Mouse (Mus musculus): ENCODE data around the gene Rab25. TPM values are rescaled to one million over a fixed set of nuclear protein-coding genes. Genes with fewer than 3 reads are reported as not detected.

The Rab25 gene
- total RNA-seq, 2 experiments from 2014 or later, result 0.26 TPM; not detected in 1

DNA sequence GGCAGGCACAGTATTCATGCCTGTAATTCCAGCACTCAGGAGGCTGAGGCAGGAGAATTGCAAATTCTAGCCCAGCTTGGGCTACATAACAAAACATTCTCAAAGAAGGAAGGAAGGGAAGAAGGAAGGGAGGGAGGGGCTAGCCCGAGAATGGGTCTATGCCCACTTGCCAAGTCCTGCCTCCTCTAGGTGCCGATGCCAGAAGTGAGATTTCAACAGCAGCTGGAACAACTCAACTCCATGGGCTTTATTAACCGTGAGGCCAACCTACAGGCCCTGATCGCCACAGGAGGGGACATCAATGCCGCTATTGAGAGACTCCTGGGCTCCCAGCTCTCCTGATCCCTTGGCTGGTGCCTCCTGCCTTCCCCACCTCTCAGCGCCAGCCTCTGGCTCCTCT lies 19.8 kb upstream of the Rab25 start:
- DNase-seq, result peak in 1 of 2 experiments; percentile 41

DNA sequence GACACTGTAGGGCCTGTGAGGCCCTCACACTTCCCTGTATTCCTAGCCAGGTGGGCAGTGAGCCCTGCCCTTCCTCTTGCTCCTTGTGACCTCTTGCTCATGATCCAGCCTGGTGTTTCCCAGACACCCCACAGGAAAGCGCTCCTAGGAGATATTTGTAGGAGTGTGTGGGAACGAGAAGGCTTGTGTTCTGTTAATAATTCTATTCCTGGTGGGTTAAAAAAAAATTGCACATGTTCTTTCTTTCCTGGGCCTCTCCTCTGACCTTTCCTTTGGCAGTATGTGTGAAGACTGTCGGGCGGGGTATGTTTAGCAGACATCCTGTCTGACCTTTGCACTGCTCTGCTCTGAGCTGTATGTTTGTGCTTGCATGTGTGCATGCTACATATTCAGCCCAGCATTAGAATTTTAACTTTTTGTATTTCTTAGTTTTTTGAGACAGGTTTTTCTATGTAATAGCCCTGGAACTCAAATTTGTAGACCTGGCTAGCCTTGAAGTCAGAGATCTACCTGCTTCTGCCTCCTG lies 18.5 kb upstream of the Rab25 start:
- no peak for DNase-seq

- peak; percentile 54 to 57 for DNase-seq
Observed at GRCm38 (mm10) chr3:88566116-88566515, 18.0 kb upstream of the Rab25 start.

DNA sequence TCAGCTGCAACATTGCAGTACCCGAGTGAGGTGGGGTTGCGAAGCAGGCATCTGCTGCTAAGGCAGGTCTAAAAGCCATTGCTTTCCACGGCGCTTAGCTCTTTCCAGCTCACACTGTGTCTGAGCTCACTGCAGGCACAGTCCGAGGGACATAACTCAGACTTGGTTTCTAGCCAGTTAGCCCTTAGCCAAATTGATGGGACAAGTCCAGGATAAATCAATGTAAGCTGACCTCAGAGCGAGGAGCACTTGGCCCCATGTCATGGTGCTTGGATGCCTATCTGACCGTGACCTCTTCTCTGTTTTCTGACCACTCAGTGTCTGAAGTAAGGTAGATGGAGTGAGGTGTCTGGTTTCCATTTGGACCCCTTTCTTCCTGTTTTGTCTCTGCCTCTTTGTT lies 15.9 kb upstream of the Rab25 start:
- DNase-seq, result no peak

GRCm38 (mm10) chr3:88563442-88563841 lies 15.3 kb upstream of the Rab25 start:
- no peak for DNase-seq

DNA sequence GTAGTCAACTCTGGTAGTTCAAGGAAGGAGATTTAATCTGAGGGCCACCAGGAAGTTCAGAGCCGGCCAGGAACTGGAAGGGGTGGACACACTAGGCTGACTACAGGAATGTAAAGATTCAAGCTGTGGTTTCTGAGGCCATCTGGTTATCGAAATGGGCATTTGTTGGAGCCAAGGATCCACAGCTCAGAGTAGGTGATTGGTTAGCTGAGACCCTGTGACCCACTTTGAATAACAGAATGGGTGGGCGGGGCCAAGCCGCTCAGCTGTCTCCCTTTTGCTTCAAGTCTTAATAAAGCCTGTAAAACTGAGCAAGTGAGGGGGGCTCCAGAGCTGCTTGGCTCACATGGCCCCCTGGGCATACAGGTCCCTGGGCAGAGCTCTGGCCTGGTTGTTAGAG lies 13.9 kb upstream of the Rab25 start:
- no peak for DNase-seq

- no peak for DNase-seq
Observed at GRCm38 (mm10) chr3:88559596-88559995, 11.5 kb upstream of the Rab25 start.

- no peak for DNase-seq
Observed at GRCm38 (mm10) chr3:88556616-88557015, 8.5 kb upstream of the Rab25 start.

GRCm38 (mm10) chr3:88555731-88556130 lies 7.6 kb upstream of the Rab25 start:
- DNase-seq, result no peak

DNA sequence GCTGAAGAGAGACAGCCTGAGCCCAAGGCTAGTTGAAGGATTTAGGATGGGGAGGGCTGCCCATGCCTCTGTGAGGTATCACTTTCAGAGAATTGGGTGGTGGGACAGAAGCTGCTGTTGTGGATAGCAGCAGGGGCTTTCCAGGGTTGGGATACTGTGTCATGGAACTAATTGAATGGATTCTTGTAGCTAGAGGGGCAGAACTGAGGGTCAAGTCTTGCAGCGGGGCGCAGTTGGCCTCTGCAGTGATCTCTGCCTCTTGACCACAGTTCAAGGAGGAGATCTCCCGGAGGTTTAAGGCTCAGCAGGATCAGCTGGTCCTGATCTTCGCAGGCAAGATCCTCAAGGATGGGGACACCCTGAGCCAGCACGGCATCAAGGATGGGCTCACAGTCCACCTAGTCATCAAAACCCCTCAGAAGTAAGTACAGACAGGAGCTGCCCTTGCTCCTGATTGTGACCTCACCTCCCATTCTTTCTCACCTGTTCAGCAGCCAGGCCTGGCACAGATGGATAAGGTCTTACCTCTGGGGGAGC lies 7.0 kb upstream of the Rab25 start:
- DNase-seq, result no peak

GRCm38 (mm10) chr3:88553880-88554586 lies 5.9 kb upstream of the Rab25 start:
- DNase-seq, result peak in 1 of 2 experiments; percentile 70

DNA sequence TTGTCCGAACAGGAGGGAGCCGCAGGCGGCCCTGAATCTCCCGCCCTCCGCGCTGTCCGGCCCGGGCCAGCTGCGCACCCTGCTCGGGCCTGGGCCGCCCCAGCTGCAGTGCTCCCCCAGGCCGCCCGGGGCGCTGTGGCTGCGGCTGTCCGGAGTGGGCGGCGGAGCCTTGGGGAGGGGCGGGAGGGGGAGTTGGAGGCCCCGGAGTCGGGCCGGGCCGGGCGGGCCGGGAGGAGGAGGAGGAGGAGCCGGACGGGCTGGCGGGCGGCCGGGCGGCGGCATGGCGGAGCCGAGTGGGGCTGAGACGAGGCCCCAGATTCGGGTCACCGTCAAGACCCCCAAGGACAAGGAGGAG lies 5.4 kb upstream of the Rab25 start, which contains the start of gene Ubqln4:
Gene Ubqln4 (plus strand): TSS at position 234 of the 355 bp plus-strand sequence.
- peak; percentile 93 for DNase-seq

GRCm38 (mm10) chr3:88552676-88553524 lies 4.8 kb upstream of the Rab25 start, which contains the start of gene Lamtor2:
TSS of gene Lamtor2 (minus strand) at chr3:88553074.
- DNase-seq, result peak; percentile 99

GRCm38 (mm10) chr3:88552082-88552645 lies 4.1 kb upstream of the Rab25 start:
- DNase-seq, result no peak

- no peak for DNase-seq
Observed at GRCm38 (mm10) chr3:88551586-88551985, 3.5 kb upstream of the Rab25 start.

DNA sequence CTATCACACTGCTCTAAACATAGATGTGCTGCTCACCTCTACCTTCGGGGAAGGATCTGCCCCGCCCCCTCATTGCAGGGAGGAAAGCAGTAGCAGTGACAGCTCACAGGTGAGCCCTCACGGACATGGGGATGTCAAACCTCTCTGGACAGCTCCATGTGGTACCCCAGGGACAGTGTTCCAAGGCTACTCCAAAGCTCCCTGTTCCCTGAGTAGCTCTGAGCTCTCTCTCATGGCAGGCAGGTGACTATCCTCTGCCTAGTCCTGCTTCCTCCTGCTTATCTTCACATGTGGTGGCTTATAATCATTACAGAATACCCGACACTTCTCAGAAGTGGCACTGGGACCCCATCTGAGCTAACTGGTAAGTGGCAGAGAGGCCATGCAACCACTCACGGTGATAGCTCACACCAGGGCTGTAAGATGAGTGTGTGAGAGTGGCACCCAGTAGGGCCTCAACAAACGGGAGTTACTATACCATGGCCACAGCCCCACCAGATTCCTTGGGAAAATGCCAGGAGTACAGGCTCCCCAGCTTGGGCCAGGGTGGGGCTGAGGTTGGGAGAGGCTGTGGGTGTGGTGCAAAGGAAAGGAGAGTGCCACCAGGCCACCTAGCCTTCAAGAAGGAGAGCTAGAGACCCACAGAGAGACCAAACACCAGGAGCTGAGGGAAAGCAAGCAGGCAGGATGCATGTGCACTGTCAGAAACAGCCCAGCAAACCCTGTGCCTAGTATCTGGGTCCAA lies 1.3 kb downstream of the Rab25 start:
- no peak for DNase-seq

GRCm38 (mm10) chr3:88544955-88545591 lies 3.0 kb downstream of the Rab25 start:
- DNase-seq, result no peak

DNA sequence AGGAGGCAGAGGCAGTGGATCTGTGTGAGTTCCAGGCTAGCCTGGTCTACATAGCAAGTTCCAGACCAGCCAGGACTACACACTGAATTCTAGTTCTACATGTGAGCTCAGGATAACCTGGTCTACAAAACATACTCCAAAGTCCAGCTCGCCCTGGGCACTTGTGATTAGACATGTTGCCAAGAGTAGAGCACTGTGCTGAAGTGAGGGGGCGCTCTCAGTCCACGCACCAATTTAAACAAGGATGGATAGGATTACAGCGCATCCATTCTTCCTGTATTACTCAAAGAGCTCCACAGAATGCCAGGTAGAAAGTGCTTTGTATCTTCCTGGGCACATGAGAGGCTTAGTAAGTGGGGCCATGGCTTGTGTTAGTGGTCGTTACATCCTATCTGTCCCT lies 3.6 kb downstream of the Rab25 start:
- no peak for DNase-seq

- DNase-seq, result no peak
Observed at GRCm38 (mm10) chr3:88543651-88544410, 4.3 kb downstream of the Rab25 start.

DNA sequence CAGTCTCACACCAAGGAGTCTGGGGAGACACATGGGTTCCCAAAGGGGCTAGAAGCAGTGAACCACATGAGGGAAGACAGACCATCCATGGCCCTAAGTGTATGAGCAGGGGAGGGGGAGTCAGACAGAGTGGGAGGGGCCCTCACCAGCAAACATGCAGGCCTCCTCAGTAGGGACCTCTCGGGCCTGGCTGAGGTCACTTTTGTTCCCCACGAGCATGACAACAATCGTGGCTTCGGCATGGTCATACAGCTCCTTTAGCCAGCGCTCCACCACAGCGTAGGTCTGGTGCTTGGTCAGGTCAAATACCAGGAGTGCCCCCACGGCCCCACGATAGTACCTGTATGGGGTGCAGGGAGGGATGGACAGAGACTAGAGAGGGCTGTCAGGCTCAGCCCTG lies 4.9 kb downstream of the Rab25 start:
- DNase-seq, result no peak

DNA sequence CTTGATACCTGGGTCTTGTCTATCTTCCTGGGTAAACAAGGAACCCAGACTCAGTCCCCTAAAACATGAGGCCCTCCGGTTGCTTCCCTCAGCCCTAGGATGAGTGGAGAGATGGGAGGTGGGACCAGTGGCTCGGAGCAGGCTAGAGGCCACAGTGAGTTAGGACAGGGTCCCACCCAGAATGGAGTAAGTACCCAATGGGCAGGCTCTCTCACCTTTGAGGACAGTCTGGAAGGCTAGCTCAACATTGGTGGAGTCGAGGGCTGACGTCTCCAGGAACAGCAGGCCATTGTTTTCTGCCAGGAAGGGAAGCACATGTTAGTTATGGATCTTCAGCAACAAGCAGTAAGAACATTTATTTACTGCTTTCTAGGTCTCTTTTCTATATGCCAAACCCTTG lies 5.6 kb downstream of the Rab25 start:
- DNase-seq, result no peak

Measured in heart, adult 18-20 months (tissue).